Mouse (Mus musculus) layer of hippocampus, postnatal 25 days (tissue): ENCODE measurements around the gene Mmp23. TPM values are rescaled to one million over a fixed set of nuclear protein-coding genes. Genes with fewer than 3 reads are reported as not detected.
"Not testable (repeated sequence)": the region's sequence is repeated elsewhere in the genome, so short reads cannot be mapped to it uniquely, and the experiment has no call there.

Experiments
- DNase-seq, 2 experiments: peaks; one replicate each; pipeline ENCODE4 v3.0.0; 2022; ENCODE audit warnings: mixed read lengths in 2 of 2, low spot score in 1 of 2; ENCODE audit errors: extremely low spot score in 1 of 2
- total RNA-seq, 2 experiments: library from RNA; stranded (reverse); gene quantifications; 2 replicates each; pipeline ENCODE4 v1.2.3; 2021

Gene Mmp23
- total RNA-seq, 2 experiments from 2014 or later, result 2.7 to 3.0 TPM

- DNase-seq, result no peak
These were observed 3.1 kb upstream of the Mmp23 start for GRCm38 (mm10) chr4:155656214-155656751.

DNA sequence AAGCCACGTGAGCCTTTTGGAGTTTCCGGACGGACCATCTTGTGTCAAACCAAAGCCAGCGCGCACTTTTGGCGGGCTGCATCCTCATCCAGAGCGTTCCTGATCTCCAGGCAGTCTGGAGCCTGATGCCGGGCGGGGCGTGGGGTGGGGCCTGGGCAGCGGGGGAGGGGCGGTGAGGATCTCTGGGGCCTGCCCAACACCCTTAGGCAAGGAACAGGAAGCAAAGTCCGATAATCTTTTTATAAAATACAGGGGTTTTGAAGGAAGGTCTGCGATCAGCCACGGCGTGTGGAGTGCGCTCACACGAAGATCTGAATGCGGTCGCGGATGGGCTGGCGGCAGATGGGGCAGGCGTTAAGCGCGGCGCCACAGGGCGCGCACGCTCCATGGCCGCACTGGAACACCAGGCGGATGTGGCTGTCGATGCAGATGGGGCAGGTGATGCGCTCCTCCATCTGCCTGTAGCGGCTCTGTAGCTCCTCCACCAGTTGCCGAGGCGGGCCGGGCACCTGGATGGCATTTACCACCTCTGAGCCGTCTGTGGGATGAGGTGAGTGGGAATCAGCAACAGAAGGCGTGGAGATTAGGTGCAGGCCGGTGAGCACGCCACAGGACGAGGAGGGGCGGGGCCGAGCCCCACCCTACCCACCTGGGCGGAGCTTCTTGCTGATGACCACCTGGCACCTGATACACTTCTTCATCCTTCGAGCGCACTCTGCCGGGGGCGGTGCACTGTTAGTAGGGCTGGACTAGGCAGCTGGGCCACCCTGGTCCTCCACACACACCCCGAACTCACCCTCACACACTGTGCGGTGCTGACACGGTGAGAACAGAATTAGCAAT is 1.5 kb upstream of the Mmp23 start:
- no peak for DNase-seq

DNA sequence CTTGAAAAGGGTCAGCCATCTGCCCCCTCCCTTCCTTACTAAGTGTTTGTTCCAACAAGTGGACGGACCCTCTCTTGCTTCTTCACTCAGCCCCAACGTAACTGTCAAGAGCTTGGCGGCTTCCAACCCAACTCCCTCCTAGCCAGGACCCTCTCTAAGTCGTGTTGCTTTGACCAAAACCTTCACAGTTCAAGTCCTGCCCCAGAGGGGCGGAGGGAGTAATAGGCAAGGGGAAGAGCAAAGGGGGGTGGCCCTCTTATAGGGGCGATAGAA is 935 bp upstream of the Mmp23 start:
- no peak for DNase-seq

- DNase-seq, result no peak
These were observed 433 bp upstream of the Mmp23 start for GRCm38 (mm10) chr4:155653451-155654182.

DNA sequence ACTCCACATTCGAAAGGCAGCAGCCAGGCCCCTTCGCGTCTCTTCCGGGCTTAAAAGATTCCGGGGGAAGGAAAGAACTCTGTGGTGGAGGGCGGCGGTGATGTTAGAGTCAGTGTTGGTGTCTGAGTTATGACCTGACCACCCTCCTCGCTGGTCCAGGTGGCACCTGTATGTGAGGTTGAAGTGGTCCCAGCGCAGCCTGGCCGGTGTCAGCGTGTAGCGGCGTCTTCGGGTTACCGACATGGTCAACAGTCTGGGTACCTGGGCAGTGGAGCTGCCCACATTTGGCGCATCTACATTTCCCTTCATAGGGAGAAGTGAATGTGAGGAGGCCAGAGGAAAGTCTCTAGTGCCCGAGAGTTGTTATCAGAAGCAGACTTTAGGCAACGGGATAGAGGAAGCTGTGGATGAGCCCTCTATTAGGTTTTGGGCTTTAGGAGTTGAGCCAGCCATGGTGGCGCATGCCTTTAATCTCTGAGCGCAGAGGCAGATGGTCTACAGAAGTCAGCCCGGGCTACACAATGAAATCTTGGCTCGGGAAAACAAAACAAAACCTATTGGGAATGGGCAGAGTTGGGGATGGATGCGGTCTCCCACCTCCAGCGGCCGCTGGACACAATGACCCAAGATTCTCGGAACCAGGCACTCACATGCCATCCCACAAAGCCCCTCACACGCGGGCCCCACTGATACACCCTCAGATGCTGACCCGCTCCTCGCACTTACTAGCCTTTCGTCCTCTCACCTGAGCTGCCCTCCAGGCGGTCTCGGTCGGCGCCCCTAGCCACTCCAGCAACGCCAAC is 700 bp downstream of the Mmp23 start:
- DNase-seq, result no peak

GRCm38 (mm10) chr4:155651553-155652269 is 1.5 kb downstream of the Mmp23 start:
- DNase-seq, result no peak

GRCm38 (mm10) chr4:155649355-155649754 is 3.8 kb downstream of the Mmp23 start:
- DNase-seq, result no peak

- no peak for DNase-seq
These were observed 7.5 kb downstream of the Mmp23 start for GRCm38 (mm10) chr4:155645721-155646120.

- not testable (repeated sequence) for DNase-seq
These were observed 7.9 kb downstream of the Mmp23 start, which contains the start of gene Gm10563 for GRCm38 (mm10) chr4:155645308-155645707. Gene Gm10563 (minus strand): TSS chr4:155645408.

- no peak for DNase-seq
These were observed 9.7 kb downstream of the Mmp23 start for GRCm38 (mm10) chr4:155643531-155643930.

DNA sequence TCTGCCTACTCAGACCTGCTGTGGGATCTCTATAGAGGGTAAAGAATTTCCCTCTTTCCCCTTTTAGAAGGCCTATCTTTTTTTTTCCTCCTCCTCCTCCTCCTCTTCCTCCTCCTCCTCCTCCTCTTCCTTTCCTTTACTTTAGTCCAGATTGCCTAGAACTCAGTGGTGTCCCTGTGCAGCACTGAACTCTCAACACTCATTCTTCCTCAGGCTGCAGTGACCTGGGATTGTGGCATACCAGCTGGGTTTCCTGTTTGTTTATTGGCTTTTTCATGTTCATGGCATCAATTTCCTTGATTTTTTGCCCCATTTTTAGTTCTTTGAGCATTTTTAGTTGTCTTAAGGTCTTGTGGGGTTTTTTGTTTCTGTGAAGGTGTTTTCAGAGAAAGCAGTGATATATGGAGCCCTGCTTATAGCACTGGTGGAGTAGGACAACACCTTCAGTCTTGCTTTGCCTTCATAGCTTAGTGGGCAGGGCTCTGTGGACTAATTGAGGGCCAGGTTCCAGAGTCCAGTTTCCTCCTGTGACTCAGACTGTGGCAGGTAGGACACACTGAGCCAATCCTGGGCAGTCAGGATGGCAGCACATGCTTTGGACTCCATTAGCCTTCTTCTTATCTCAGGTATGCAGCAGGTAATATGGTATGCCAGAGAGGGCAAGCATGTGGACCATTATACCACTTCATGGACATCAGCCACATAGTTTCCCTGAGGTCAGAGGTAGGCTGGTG is 17.3 kb downstream of the Mmp23 start:
- DNase-seq, result no peak

- no peak for DNase-seq
These were observed 22.9 kb downstream of the Mmp23 start for GRCm38 (mm10) chr4:155630267-155630666.

DNA sequence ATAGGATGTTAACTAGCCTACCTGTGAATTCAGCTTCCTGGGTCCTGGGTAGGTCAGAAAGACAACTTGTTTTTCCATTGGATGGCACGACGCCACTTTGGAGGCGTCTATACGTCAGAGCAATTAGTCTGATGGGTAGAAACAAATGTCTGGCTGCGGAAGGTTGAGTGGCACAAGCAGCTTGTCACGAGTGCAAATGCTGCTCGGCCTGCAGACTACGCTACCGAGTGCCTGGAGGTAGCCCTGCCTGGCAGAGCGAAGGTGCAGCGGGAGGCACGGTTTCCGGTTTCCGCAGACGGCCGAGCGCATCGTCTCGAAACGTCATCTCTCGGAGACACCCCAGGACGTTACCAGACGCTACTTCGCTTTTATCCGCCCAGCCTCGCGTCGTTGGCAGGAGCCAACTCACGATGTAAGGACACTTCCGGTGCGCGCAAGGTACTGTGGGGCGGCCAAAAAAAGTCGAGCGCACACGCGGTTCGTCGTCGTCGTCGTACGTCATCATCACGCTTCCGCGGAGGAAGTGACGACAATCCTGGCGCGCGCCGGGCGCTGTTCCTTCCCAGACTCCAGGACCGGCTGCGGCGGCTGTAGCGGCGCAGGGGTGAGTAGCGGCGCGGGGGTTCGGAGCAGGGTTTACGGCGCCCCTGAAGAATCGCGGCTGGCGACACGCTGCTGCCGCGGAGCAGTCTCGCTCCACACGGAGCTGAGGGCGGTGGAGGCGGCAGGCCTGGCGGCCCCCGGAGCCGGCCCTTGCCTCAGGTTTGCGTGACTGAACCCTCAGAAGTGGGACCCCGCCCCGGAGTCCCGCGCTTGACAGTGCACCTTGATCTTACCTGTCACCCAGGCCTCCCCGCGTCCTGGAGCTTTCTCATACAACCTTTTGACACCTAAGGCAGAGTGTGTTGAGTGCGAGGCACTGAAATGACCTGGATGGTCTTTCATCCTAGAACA is 28.6 kb downstream of the Mmp23 start, which contains the start of gene Cdk11b:
Gene Cdk11b (plus strand): TSS at position 517 of the 954 bp plus-strand sequence.
- DNase-seq, result peak; percentile 93 to 95

DNA sequence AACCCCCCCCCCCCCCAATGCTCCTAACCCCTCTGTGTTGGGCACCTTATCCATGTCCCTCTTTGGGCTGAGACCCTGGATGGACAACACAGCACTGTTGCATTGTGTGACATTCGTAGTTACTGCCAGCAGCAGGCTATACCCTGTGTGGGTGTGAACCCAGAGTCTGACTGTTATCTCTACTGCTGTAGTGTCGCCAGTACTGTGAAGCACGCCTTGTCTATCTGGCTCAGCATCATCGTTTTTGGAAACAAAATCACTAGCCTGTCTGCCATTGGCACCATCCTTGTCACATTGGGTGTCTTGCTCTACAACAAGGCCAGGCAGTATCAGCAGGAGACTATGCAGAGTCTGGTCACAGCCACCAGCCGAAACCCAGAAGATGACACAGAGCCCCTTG is 34.9 kb downstream of the Mmp23 start:
- no peak for DNase-seq

DNA sequence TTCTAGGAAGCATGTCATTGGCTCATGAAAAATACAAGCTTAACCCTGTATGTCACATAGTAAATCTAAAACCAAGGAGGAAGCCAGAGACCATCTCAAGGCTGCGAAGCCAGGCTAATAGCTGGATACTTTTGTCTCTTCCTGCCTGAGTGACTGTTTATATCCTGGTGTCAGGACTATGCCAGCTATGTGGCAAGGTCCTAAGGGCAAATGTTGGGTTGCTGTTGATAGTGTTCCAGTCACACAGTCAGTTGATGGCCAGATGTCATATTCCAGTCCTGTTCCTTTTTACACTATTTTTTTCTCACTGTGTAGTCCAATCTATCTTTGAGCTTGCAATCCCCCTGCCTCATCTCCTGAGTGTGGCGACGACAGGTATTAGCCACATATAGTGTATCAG is 39.9 kb downstream of the Mmp23 start:
- no peak for DNase-seq

GRCm38 (mm10) chr4:155611860-155612259 is 41.3 kb downstream of the Mmp23 start:
- DNase-seq, result no peak

DNA sequence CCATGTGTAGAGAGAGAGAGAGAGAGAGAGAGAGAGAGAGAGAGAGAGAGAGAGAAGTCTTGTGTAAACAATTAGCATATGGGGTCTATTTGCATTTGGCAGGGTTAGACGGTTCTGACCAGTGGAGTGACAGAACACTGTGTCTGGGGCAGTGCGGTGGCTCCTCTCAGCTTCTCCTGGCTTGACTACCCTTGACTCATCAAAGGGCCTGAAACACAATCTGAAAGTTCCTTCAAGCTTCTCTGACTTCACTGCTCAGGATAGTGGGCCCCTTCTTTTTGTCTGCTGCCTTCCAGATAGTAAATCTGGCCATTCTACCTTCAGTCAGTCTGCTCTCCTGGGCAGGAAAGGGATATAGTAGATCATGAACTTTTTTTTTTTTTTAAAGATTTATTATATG is 46.4 kb downstream of the Mmp23 start:
- no peak for DNase-seq

DNA sequence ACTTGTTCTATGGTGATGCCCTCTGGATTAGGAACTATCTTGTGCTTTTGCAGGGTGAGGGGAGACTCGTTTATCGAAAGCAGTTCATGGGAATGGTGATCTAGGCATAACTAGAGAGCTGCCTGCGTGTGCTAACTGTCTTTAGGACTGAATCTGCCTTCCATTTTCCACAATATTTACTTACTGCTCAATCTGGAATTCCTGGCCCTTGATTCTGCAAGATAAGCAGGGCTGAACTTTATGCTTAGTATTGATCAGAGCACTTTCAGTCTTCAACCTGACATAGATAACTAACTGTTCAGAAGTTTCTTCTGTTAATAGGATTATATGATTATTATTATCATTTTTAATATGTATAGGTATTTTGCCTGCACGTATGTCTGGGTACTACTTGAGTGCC is 48.1 kb downstream of the Mmp23 start:
- DNase-seq, result no peak
